Mouse (Mus musculus) cerebellum, adult 2 months (tissue): ENCODE measurements at regions not wholly inside any gene's neighbourhood (a gene's known extent, or its start where the extent isn't known, plus 50 kb on each side); places are given as distances from the start of the nearest gene placed in this dataset.

Experiments used
- CTCF ChIP-seq: fragments of 200-500 bp; IDR thresholded peaks from 2 replicates; pipeline ENCODE4 v1.5.1; 2011; ENCODE audit warnings: low read depth, mild to moderate bottlenecking, control low read depth, low read length, moderate library complexity, borderline replicate concordance; ENCODE audit not compliant: insufficient read depth
- POLR2A ChIP-seq: fragments of 200-500 bp; IDR thresholded peaks from 2 replicates; pipeline ENCODE4 v1.6.1; 2011; ENCODE audit warnings: low read length, control low read depth, borderline replicate concordance; ENCODE audit not compliant: insufficient read depth

GRCm38 (mm10) chr1:106086687-106087086, 84.9 kb upstream of the Phlpp1 start:
- TF ChIP-seq CTCF (no peak), POLR2A (no peak)
